Mouse (Mus musculus) layer of hippocampus, adult 8-10 months (tissue): ENCODE data around the gene Erfe. TPM values are rescaled to one million over a fixed set of nuclear protein-coding genes. Genes with fewer than 3 reads are reported as not detected.

Source experiments
- total RNA-seq, 4 experiments: library from RNA; stranded (reverse); gene quantifications; 2 replicates each; pipeline ENCODE4 v1.2.4; 2022

Erfe gene
- total RNA-seq, 4 experiments from 2014 or later = not detected

Other genes starting within 250 kb of the Erfe start
- under 1 TPM in 1 of 4 experiments, not detected in 3; 0.23 TPM for gene Rbm44, start 221.3 kb upstream of the Erfe start, total RNA-seq
- 10 to 100 TPM; 55.1 to 62.5 (median 56.6) TPM for gene Ramp1, start 186.6 kb upstream of the Erfe start, total RNA-seq
- 10 to 100 TPM; 48.0 to 48.9 (median 48.6) TPM for gene Ube2f, start 116.1 kb upstream of the Erfe start, total RNA-seq
- 10 to 100 TPM; 21.8 to 24.6 (median 22.2) TPM for gene Scly, start 68.1 kb upstream of the Erfe start, total RNA-seq
- under 1 TPM in 1 of 4 experiments, not detected in 3; 0.16 TPM for gene Espnl, start 44.4 kb upstream of the Erfe start, total RNA-seq
- gene Klhl30, start 15.4 kb upstream of the Erfe start, total RNA-seq = not detected
- gene Ilkap, start 32.4 kb downstream of the Erfe start, total RNA-seq = 10 to 100 TPM; 58.7 to 73.1 (median 64.3) TPM
- gene Hes6, start 47.6 kb downstream of the Erfe start, total RNA-seq = 10 to 100 TPM; 15.0 to 20.8 (median 16.2) TPM
- 10 to 100 TPM; 20.4 to 37.6 (median 30.4) TPM for gene Per2, start 92.9 kb downstream of the Erfe start, total RNA-seq
- gene Traf3ip1, start 128.2 kb downstream of the Erfe start, total RNA-seq = 10 to 100 TPM; 13.3 to 14.6 (median 13.8) TPM
- gene Asb1, start 174.1 kb downstream of the Erfe start, total RNA-seq = 10 to 100 TPM; 34.7 to 38.2 (median 36.4) TPM